Mouse (Mus musculus) thymus, postnatal 0 days (tissue): ENCODE results near the gene Sugct. TPM values are rescaled to one million over a fixed set of nuclear protein-coding genes. Genes with fewer than 3 reads are reported as not detected.
"Not testable (repeated sequence)": the region's sequence is repeated elsewhere in the genome, so short reads cannot be mapped to it uniquely, and the experiment has no call there.

ENCODE experiments used
- DNase-seq: peaks from one replicate; pipeline ENCODE4 v3.0.0-alpha.2; 2015; ENCODE audit warnings: low spot score
- polyA plus RNA-seq: library from polyadenylated mRNA; unstranded; fragments of >200 nt; fragmentation: Nextera tagmentation; extraction: Ambion mirVana; gene quantifications from 2 replicates; pipeline ENCODE4 v1.2.1, GENCODE M21; 2015

Sugct gene
- polyA plus RNA-seq, 1 experiment from 2014 or later: 6.0 TPM

DNA sequence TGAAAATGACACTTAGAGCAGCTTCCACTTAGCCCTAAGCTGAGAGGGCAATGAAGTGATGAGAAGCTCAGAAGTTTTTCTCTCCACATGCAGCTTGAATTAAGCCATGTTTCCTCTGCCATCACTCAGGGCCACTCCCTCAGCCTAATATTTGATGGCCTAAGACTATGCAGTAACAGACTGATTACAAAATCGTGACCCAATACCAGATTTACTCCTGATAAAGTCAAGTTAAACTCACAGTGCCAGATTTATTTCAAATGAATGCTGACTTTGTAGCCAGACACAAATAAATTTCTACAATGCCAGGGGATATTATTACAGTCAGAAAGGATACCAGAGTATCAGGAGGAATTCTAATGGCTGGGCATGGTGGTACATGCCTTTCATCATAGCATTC lies 89.1 kb downstream of the Sugct start:
- DNase-seq: no peak

GRCm38 (mm10) chr13:17604670-17605069 lies 90.7 kb downstream of the Sugct start:
- no peak for DNase-seq

DNA sequence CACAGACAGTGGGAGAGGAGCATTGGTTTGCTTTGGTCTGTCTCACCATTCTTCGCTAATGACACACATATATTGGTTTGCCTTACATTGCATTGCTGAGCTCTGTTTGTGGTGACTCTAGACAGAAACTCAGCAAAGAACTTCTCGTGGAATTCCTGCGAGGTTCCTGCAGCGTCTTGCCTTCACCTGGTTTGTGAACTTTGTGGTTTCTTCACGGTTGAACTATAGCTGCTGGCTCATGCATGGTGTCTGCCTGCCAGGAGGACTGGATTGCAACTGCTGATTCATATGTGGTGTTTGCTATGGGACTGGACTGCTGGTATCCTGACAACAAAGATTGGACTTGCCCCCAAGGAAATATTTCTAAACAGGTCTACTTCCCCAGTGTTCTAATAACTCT lies 91.6 kb downstream of the Sugct start:
- no peak for DNase-seq

DNA sequence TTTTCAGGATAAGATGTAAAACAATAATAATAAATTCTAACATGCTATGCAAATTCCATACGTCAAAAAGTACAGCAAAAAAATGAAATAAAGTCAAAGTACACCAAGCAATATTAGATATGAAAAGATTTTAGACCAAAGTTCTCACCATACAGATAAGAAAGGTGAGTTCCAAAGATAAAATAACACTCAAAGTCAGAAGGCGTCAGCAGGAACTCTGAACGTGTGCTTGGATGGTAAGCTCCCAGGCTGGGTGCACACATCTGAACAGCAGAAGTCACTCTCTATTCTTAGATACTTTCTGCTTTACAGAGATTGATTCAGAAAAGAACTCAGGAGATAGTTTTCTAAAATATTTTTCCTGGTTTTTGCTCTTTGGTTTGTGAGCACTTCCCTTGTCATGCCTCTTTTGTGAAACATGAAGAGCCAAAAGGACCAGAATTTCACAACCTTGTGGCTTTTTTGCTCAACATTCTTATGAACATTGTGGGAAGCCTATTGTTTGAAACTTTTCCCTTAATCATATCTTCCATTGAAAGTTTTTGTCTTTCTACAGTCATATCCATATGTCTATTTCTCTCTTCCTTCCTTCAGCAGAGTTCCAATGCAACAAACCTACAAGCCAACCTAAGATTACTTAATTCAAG lies 110.0 kb downstream of the Sugct start:
- no peak for DNase-seq

- peak; percentile 5 for DNase-seq
These were observed 110.5 kb downstream of the Sugct start for GRCm38 (mm10) chr13:17584804-17585203.

DNA sequence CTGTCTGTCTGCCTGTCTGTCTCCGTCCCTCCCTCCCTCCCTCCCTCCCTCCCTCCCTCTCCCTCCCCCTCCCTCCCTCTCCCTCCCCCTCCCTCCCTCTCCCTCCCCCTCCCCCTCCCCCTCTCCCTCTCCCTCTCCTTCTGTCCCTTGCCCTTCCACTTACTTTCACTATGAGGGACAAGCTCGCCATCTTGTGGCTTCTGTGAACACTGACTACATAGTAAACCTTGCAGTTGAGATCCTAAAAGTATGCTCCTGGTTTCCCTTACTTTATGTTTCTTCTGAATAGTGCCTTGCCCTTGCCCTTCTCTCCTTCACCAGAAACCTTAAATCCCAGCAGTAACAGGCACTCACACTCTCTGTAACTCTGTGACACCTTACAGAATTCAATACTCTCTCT lies 113.7 kb downstream of the Sugct start:
- peak; percentile 13 for DNase-seq

GRCm38 (mm10) chr13:17559357-17559756 lies 136.0 kb downstream of the Sugct start:
- no peak for DNase-seq

GRCm38 (mm10) chr13:17536341-17536740 lies 159.0 kb downstream of the Sugct start:
- no peak for DNase-seq

DNA sequence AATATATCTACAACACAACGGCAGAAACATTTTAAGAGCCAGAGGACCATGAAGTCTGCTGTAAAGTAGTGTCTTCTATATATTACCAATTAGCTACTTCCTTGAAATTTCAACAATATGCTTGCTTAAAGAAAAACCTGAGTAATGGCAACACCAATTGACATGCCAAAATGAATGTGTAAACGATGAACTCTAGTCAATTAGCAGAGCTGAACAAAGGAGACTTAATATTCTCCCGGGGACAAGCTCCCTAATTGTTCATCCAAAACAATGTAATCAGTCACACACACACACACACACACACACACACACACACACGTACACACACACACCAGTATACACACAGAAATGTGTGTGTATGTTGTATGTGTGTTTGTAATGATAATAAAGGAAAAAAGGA lies 160.5 kb downstream of the Sugct start:
- DNase-seq: no peak

DNA sequence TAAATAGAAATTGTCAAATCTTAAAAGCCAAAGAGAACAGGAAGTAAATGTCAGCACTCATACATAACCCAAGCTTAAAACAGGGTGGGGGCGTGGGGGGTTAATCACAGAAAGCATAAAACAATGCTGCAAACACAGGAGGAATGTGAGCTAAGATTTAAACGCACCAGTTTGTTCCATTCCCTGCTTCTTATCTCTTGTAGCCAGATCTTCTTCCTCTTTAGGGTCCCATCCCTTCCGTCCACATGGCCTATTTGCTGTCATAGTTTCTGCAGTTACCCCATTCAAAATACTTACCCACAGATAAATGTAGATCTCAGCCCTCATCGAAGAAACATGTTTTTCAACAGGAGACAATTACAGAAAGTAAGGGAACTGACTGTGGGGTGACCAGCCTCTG lies 160.9 kb downstream of the Sugct start:
- DNase-seq: no peak

DNA sequence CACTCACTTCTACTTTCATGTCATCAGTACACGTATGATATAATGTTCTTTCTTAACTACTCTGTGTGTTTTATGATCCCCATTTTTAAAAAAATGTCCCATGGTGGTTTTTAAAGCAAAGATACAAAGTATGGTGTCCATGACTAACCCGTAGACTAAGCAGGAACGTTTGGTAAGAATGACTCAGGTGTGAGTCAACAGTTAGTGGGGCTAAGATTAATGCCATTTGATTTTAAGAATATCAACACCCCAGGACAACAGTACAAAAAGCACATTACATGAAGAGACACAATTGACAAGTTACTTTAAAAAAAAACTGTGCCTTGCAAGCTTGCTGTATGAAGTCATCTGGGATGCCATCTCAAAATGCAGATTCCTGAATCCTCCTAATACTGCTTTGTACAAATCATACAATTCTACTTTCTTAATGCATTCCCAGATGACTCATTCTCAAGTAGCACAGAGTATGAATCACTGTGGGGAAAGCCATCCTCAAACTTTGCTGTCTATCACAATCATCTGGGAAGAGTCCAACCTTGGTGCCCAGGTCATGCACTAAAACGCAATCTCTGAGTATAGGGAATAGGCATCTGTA lies 184.1 kb downstream of the Sugct start:
- no peak for DNase-seq

- no peak for DNase-seq
These were observed 200.4 kb downstream of the Sugct start for GRCm38 (mm10) chr13:17494936-17495335.

- DNase-seq: no peak
These were observed 201.2 kb downstream of the Sugct start for GRCm38 (mm10) chr13:17494056-17494574.

DNA sequence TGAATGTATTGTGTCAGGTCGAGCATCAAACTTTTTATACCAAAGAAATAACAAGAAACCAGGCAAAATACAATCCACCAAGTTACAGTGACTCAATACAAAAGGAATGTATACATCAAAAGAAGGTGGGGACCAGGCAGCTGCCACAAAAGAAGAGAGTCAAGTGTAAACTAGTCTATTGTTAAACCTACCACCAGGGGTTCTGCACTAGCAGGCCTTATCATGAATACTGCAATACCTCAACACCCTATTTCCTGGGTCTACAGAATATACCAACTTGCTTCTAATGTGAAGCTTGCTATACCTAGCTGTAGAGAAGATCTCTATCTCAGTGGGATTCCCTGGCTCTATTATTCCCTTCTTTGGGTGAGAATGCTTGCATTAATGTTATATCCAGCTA lies 237.4 kb downstream of the Sugct start:
- DNase-seq: not testable (repeated sequence)

DNA sequence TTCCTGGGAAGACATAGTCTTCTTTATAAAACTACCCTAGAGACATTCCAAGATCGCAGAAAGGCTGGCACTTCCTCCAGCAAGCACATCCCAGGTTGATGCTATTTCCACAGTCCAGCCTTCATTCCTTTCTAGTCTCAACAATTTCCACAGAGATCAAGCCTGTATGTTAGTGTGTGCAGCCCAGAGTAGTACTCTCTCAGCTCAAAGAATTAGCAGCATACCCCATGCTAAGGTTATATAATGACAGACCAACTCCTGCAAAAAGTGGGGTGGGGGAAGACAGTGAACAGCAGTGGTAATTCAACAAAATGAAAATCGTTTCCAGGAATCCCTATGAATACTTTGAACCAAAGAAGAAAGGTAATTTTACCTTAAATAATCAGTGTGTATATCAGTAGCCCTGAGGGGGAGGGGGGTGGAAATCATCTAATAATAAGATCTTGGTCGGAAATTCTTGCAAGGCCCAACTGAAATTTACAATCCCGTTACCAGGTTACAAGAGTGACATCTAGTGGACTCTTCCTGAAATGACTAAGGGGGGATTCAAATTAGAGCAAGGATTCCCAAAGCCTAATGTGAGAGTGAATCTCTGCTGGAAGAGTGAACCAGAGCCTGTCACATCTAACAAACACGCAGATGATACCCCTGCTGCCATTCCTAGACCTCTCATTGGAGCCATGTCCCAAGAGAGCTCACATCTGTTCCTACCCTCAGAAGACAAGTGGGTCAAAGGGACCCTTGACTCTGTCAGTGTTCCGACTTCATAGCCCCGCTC lies 263.0 kb downstream of the Sugct start:
- peak; percentile 69 for DNase-seq

GRCm38 (mm10) chr13:17421875-17422274 lies 273.5 kb downstream of the Sugct start:
- DNase-seq: no peak

DNA sequence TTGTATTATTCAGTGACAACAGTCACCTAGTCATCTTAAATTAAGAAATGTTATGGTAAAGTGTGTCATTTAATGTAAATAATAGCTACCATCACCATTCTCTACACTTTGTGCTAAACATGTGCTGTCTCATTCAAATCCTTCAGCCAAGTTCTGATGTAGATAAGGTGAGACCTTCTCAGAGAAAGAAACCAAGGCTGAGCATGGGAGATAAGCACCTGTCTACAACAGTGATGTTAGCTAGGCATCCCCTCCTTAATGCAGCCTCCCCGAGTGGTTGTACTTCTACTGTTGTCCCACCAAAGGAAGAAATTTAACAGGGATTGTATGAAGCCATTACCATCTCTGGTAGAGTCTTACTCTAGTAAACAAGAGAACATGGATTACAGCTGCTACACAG lies 274.8 kb downstream of the Sugct start:
- DNase-seq: no peak

GRCm38 (mm10) chr13:17342836-17343235 lies 352.5 kb downstream of the Sugct start:
- DNase-seq: no peak

DNA sequence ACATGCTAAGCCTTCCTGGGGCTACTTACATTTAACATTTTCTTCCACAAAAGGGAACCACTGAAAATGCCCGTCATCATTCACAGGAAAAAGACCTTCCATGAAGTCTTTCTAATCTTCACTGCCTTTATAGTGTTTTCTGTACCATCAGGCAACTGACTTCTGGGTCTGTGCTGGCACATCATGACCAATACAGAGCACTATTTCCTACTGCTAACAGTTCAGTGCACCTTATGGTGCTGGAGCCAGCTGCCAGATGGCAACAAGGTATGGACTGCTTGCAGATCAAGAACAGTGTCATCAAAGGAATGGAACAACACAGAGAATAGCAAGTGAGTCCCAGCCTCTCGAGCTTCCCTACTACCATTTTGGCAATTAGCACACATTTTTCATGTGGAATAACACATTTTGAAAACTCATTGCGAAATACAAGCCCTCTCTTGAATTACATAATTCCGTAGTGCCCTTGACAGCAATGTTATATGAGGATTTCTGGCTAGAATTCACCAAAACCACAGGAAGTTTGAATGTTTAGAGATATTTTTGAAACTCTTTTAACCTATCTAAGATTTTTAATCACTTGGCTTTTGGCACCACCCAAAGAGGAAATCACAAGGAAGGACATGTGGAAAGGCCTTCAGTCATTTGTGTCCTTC lies 359.3 kb downstream of the Sugct start:
- peak; percentile 4 for DNase-seq

- no peak for DNase-seq
These were observed 368.5 kb downstream of the Sugct start for GRCm38 (mm10) chr13:17326863-17327262.

DNA sequence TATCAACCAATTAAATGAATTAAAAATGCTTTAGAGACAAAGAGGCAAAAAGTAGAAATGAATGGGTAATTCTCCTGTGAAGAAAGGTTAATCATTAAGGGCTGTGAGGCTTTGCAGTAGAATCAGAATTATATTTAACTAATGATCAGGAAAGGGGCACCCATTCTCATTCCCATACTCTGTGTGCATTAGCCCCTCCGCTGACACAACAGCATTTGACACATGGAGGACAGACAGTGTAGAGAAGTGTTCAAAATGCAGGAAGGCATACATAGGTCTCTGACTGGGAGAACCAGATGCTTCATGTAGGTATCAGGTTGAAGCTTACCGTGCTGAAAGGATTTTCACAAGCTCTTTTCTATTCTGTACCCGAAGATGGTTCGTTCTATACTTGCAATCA lies 393.8 kb downstream of the Sugct start:
- DNase-seq: no peak

DNA sequence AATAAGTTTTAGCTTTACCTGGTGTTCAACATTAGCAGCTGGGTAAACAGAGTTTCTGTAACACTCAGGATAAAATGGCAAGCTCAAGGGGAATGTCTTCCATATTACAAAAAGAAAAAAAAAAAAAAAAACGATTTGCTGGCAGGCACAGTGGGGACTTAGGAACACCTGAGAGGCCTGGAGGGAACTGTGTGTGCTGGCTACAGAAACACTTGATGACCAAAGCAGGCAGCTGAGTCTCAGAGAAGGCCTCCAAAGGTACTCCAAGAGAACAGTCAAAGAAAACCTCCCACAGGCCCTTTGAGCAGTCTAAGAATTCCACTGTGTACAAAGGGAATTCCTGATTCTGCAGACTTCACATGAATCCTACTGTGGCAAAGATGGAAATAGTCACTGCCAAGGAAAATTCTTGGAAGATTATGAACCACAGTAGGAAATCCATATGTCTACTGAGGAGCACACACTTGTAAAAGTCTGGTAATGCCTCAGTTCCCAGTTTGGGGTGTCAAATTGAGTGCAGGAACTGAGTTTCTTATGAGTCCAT lies 397.8 kb downstream of the Sugct start:
- DNase-seq: no peak
